Mouse (Mus musculus) neutrophil, adult 65 days (primary cell): ENCODE results near the gene Ssty2. TPM values are rescaled to one million over a fixed set of nuclear protein-coding genes. Genes with fewer than 3 reads are reported as not detected.

ENCODE experiments used
- total RNA-seq: library from RNA; stranded (reverse); gene quantifications from 2 replicates; pipeline ENCODE4 v1.2.4, GENCODE M21; 2023

The Ssty2 gene
- not detected in 2 replicates for total RNA-seq

DNA sequence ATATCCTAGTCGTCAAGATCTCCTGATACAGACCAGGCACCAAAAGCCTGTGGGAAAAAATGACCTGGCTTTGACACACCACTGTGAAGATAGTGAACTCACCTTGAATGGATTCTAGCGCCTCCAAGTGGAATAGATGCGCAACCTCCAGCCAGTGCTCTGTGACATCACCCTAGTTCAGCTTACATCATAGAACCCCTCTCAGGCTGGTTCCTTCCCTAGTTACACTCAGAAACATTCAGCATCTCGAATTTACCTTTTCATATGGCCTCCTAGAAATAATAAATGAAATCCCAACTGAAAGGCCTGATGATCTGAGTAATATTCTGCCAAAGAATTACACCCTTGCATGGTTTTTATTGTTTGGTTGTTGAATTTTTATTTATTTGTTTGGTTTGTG lies at the start of gene Ssty2:
Ssty2 (minus strand) TSS at position 101 of the 400 bp plus-strand sequence.

